Mouse (Mus musculus) thymus, postnatal 0 days (tissue): ENCODE results near the gene Heg1. TPM values are rescaled to one million over a fixed set of nuclear protein-coding genes. Genes with fewer than 3 reads are reported as not detected.
A peak's percentile ranks its signal among the peaks of the same experiment; 100 is the strongest.

Experiments
- DNase-seq: peaks from one replicate; pipeline ENCODE4 v3.0.0-alpha.2; 2015; ENCODE audit warnings: low spot score
- polyA plus RNA-seq: library from polyadenylated mRNA; unstranded; fragments of >200 nt; fragmentation: Nextera tagmentation; extraction: Ambion mirVana; gene quantifications from 2 replicates; pipeline ENCODE4 v1.2.1, GENCODE M21; 2015

Heg1 gene
- polyA plus RNA-seq, 1 experiment from 2014 or later = 17.1 TPM

- DNase-seq = no peak
These were observed 134.4 kb downstream of the Heg1 start for GRCm38 (mm10) chr16:33818413-33819165.

GRCm38 (mm10) chr16:33820269-33821178, 136.4 kb downstream of the Heg1 start:
- DNase-seq = peak; percentile 87

Other genes with a start within 250 kb of the Heg1 start
- 0.10 and 0.48 TPM in 2 replicates for gene Slc12a8, start 167.0 kb upstream of the Heg1 start, polyA plus RNA-seq
- gene Muc13, start 109.7 kb downstream of the Heg1 start, polyA plus RNA-seq = 0.48 and 0.69 TPM in 2 replicates
- 5.1 and 5.5 TPM in 2 replicates for gene Itgb5, start 145.3 kb downstream of the Heg1 start, polyA plus RNA-seq